Mouse (Mus musculus): ENCODE data around the gene Zmym3.
"Not testable (repeated sequence)": the region's sequence is repeated elsewhere in the genome, so short reads cannot be mapped to it uniquely, and the experiment has no call there.

The Zmym3 gene

DNA sequence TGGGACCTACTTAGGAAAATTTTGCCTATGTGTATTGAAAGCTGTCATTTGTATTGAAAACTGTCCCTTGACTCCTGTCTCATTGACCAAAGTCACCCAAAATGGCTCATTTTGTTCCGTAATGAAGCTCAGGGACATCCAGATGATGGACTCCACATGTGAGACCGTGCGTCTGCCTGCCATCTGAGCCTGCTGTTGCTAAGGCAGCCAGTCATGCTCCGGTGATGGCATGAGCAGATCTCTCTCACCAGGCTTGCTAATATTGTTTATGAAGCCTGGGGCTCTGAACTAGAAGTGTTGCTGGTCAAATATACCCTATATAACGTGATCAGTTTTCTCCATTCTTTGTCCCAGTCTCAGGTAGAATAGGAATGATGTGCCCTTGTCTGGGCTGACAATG, 47.7 kb downstream of the Zmym3 start:
- DNase-seq (ENCODE audit: low read depth): no peak

DNA sequence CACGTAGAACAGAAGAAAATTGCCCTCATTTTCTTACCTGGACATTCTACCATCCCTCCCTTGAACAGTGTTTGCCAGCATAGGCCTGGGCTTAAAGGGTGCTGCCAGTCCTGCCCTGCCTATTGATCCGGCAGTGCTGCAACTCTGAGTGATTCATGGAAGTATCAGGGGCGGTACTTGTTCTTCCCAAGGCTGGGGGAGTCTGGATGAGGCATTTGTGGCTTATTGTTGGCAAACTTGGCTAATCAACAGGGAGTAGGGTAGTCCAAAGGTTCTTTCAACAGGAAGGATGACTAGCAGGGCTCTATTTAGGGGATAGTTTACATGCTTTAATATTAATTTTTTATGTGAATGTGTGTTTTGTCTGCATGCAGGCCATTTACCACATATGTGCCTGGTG, 50.1 kb downstream of the Zmym3 start:
- DNase-seq (ENCODE audit: low read depth): no peak

- no peak for DNase-seq (ENCODE audit: low read depth)
Measured at GRCm38 (mm10) chrX:101369001-101369400, 51.6 kb downstream of the Zmym3 start.

- not testable (repeated sequence) for DNase-seq (ENCODE audit: low read depth)
Measured at GRCm38 (mm10) chrX:101358902-101359301, 61.7 kb downstream of the Zmym3 start.

Data from c-Kit-positive CD71-positive TER-119-negative erythroid progenitor cells, embryonic 14.5 days (primary cell).